Mouse (Mus musculus): Measurements from ENCODE around the gene Ppp2r1a. TPM values are rescaled to one million over a fixed set of nuclear protein-coding genes. Genes with fewer than 3 reads are reported as not detected.
A peak's percentile ranks its signal among the peaks of the same experiment; 100 is the strongest.

Ppp2r1a gene
- 509 and 575 TPM in 2 replicates for polyA plus RNA-seq (2016; fragmentation: Nextera tagmentation; extraction: Ambion mirVana)

GRCm38 (mm10) chr17:20944985-20945891 lies at the start of gene Ppp2r1a:
Ppp2r1a (plus strand) TSS chr17:20945311.
- Histone ChIP-seq H3K9me3 (replicated peaks) (no peaks in the 10 kb centered on the region), H3K4me3 (peak within 1 kb of the TSS; percentile 76), H3K27me3 (ENCODE audit: low read depth, poor library complexity, severe bottlenecking) (no peaks in the 10 kb centered on the region), H3K27ac (replicated peaks) (peak within 1 kb of the TSS; percentile 96), H3K4me1 (peaks cover 40% of the 10 kb centered on the region), H3K36me3 (no peaks in the 10 kb centered on the region)
- DNase-seq (ENCODE audit: low spot score), result peak; percentile 97
- under 1% methylated on average over 69 of the region's 69 CpGs for WGBS

- Histone ChIP-seq H3K36me3 (no peaks in the 10 kb centered on the region), H3K4me1 (no peaks in the 10 kb centered on the region), H3K4me3 (no peak within 1 kb of the TSS), H3K27ac (replicated peaks) (no peak within 1 kb of the TSS), H3K9me3 (replicated peaks) (peaks cover 5% of the 10 kb centered on the region; the same call in 1 of the 2 replicates), H3K27me3 (ENCODE audit: low read depth, poor library complexity, severe bottlenecking) (no peaks in the 10 kb centered on the region)
- WGBS, result 66% methylated on average over 2 of the region's 2 CpGs
- no peak for DNase-seq (ENCODE audit: low spot score)
These were observed 40.1 kb upstream of the Ppp2r1a start, which contains the start of gene Vmn1r231 for GRCm38 (mm10) chr17:20904991-20905390. Vmn1r231 (minus strand) TSS chr17:20905091.

GRCm38 (mm10) chr17:20919614-20920013 lies 25.5 kb upstream of the Ppp2r1a start, which contains the start of gene Vmn1r232:
Vmn1r232 (minus strand) TSS chr17:20919714.
- 64% methylated on average over 1 of the region's 1 CpGs for WGBS
- H3K4me1 ChIP-seq, result no peaks in the 10 kb centered on the region
- no peaks in the 10 kb centered on the region for H3K36me3 ChIP-seq
- H3K27me3 ChIP-seq (ENCODE audit: low read depth, poor library complexity, severe bottlenecking), result no peaks in the 10 kb centered on the region
- H3K4me3 ChIP-seq, result no peak within 1 kb of the TSS
- H3K9me3 ChIP-seq (replicated peaks), result 0 out of 2 replicates have a peak, but pooled peaks cover 5% of the 10 kb centered on the region
- no peak within 1 kb of the TSS for H3K27ac ChIP-seq (replicated peaks)
- DNase-seq (ENCODE audit: low spot score), result no peak

- no peak for DNase-seq (ENCODE audit: low spot score)
- peak overlapping the region; percentile 96 for H3K27ac ChIP-seq (replicated peaks)
- 67% methylated on average over 3 of the region's 3 CpGs for WGBS
- peak overlapping the region; percentile 76 for H3K4me3 ChIP-seq
- no peaks in the 10 kb centered on the region for H3K27me3 ChIP-seq (ENCODE audit: low read depth, poor library complexity, severe bottlenecking)
- H3K36me3 ChIP-seq, result no peaks in the 10 kb centered on the region
- H3K4me1 ChIP-seq, result peaks cover 36% of the 10 kb centered on the region
- no peaks in the 10 kb centered on the region for H3K9me3 ChIP-seq (replicated peaks)
These were observed 885 bp upstream of the Ppp2r1a start for GRCm38 (mm10) chr17:20944226-20944625.

GRCm38 (mm10) chr17:20946026-20946565 lies 985 bp downstream of the Ppp2r1a start:
- H3K36me3 ChIP-seq, result peaks cover 5% of the 10 kb centered on the region
- WGBS, result 3% methylated on average over 13 of the region's 13 CpGs
- H3K27ac ChIP-seq (replicated peaks), result peak overlapping the region; percentile 96
- H3K4me1 ChIP-seq, result peaks cover 40% of the 10 kb centered on the region
- H3K27me3 ChIP-seq (ENCODE audit: low read depth, poor library complexity, severe bottlenecking), result no peaks in the 10 kb centered on the region
- peak overlapping the region; percentile 76 for H3K4me3 ChIP-seq
- H3K9me3 ChIP-seq (replicated peaks), result no peaks in the 10 kb centered on the region
- no peak for DNase-seq (ENCODE audit: low spot score)

GRCm38 (mm10) chr17:20946636-20947035 lies 1.5 kb downstream of the Ppp2r1a start:
- H3K4me3 ChIP-seq, result peak overlapping the region; percentile 76
- H3K27me3 ChIP-seq (ENCODE audit: low read depth, poor library complexity, severe bottlenecking), result no peaks in the 10 kb centered on the region
- H3K4me1 ChIP-seq, result peaks cover 40% of the 10 kb centered on the region
- no peaks in the 10 kb centered on the region for H3K9me3 ChIP-seq (replicated peaks)
- H3K27ac ChIP-seq (replicated peaks), result peak overlapping the region; percentile 96
- H3K36me3 ChIP-seq, result peaks cover 10% of the 10 kb centered on the region
- DNase-seq (ENCODE audit: low spot score), result no peak

GRCm38 (mm10) chr17:20960386-20960785 lies 15.3 kb downstream of the Ppp2r1a start:
- Histone ChIP-seq H3K4me3 (no peak overlapping the region), H3K27me3 (ENCODE audit: low read depth, poor library complexity, severe bottlenecking) (no peaks in the 10 kb centered on the region), H3K4me1 (no peaks in the 10 kb centered on the region), H3K9me3 (replicated peaks) (no peaks in the 10 kb centered on the region), H3K27ac (replicated peaks) (no peak overlapping the region), H3K36me3 (peaks cover 100% of the 10 kb centered on the region)
- 94% methylated on average over 5 of the region's 5 CpGs for WGBS
- no peak for DNase-seq (ENCODE audit: low spot score)

GRCm38 (mm10) chr17:20965421-20965820 lies 20.3 kb downstream of the Ppp2r1a start:
- DNase-seq (ENCODE audit: low spot score), result no peak
- no peak overlapping the region for H3K4me3 ChIP-seq
- H3K27ac ChIP-seq (replicated peaks), result no peak overlapping the region
- no peaks in the 10 kb centered on the region for H3K9me3 ChIP-seq (replicated peaks)
- WGBS, result 93% methylated on average over 4 of the region's 4 CpGs
- H3K27me3 ChIP-seq (ENCODE audit: low read depth, poor library complexity, severe bottlenecking), result no peaks in the 10 kb centered on the region
- no peaks in the 10 kb centered on the region for H3K4me1 ChIP-seq
- H3K36me3 ChIP-seq, result peaks cover 100% of the 10 kb centered on the region

GRCm38 (mm10) chr17:20966681-20967080 lies 21.6 kb downstream of the Ppp2r1a start:
- no peaks in the 10 kb centered on the region for H3K27me3 ChIP-seq (ENCODE audit: low read depth, poor library complexity, severe bottlenecking)
- no peaks in the 10 kb centered on the region for H3K4me1 ChIP-seq
- no peaks in the 10 kb centered on the region for H3K9me3 ChIP-seq (replicated peaks)
- no peak overlapping the region for H3K27ac ChIP-seq (replicated peaks)
- H3K4me3 ChIP-seq, result no peak overlapping the region
- no peak for DNase-seq (ENCODE audit: low spot score)
- H3K36me3 ChIP-seq, result peaks cover 87% of the 10 kb centered on the region

GRCm38 (mm10) chr17:20993716-20994115 lies 48.6 kb downstream of the Ppp2r1a start:
- whole genome bisulfite sequencing, result 78% methylated on average over 2 of the region's 2 CpGs
- Histone ChIP-seq H3K4me3 (no peak overlapping the region), H3K36me3 (no peaks in the 10 kb centered on the region), H3K9me3 (replicated peaks) (no peaks in the 10 kb centered on the region), H3K27me3 (ENCODE audit: low read depth, poor library complexity, severe bottlenecking) (no peaks in the 10 kb centered on the region), H3K27ac (replicated peaks) (no peak overlapping the region), H3K4me1 (no peaks in the 10 kb centered on the region)
- no peak for DNase-seq (ENCODE audit: low spot score)

GRCm38 (mm10) chr17:20996364-20996763 lies 51.3 kb downstream of the Ppp2r1a start, which contains the start of gene Vmn1r233:
Vmn1r233 (minus strand) TSS chr17:20996464.
- Histone ChIP-seq H3K9me3 (replicated peaks) (no peaks in the 10 kb centered on the region), H3K27me3 (ENCODE audit: low read depth, poor library complexity, severe bottlenecking) (no peaks in the 10 kb centered on the region), H3K4me1 (no peaks in the 10 kb centered on the region), H3K4me3 (no peak within 1 kb of the TSS), H3K27ac (replicated peaks) (no peak within 1 kb of the TSS), H3K36me3 (no peaks in the 10 kb centered on the region)
- no peak for DNase-seq (ENCODE audit: low spot score)

GRCm38 (mm10) chr17:21008382-21009331 lies 63.5 kb downstream of the Ppp2r1a start, which contains the start of gene Zfp160:
Zfp160 (plus strand) TSS chr17:21008903.
- peak; percentile 86 for DNase-seq (ENCODE audit: low spot score)
- WGBS, result 6% methylated on average over 36 of the region's 36 CpGs

More at GRCm38 (mm10) chr17:21008382-21009331, 63.5 kb downstream of the Ppp2r1a start, which contains the start of gene Zfp160:
- no peaks in the 10 kb centered on the region for H3K9me3 ChIP-seq (replicated peaks)
- H3K36me3 ChIP-seq, result peaks cover 26% of the 10 kb centered on the region
- H3K4me3 ChIP-seq, result peak within 1 kb of the TSS; percentile 87
- peak within 1 kb of the TSS; percentile 94 for H3K27ac ChIP-seq (replicated peaks)
- H3K27me3 ChIP-seq (ENCODE audit: low read depth, poor library complexity, severe bottlenecking), result no peaks in the 10 kb centered on the region
- H3K4me1 ChIP-seq, result peaks cover 17% of the 10 kb centered on the region
